Mouse (Mus musculus) activated CD4-positive, CD25-positive, alpha-beta regulatory T cell, adult 4 months (primary cell): Measurements from ENCODE around the gene Hist1h3e. TPM values are rescaled to one million over a fixed set of nuclear protein-coding genes. Genes with fewer than 3 reads are reported as not detected.

ENCODE experiments used
- ATAC-seq: one replicate; pipeline ENCODE4 v1.8.0; 2017
- polyA plus RNA-seq, 2 experiments: library from polyadenylated mRNA; unstranded; fragments of 100-300 nt; shearing (Covaris generic); gene quantifications; one replicate each; pipeline ENCODE4 v1.2.1; 2017

The Hist1h3e gene
- polyA plus RNA-seq, 2 experiments from 2014 or later: 0.86 to 1.6 TPM

- no peak for ATAC-seq
Measured at GRCm38 (mm10) chr13:23536076-23536822, 25.9 kb downstream of the Hist1h3e start.

- peak; percentile 65 for ATAC-seq
Measured at GRCm38 (mm10) chr13:23535137-23536075, 26.8 kb downstream of the Hist1h3e start, which contains the start of gene Hist1h3g. Gene Hist1h3g, plus strand, starts transcription at chr13:23535422.

- ATAC-seq: no peak
Measured at GRCm38 (mm10) chr13:23534368-23535131, 27.6 kb downstream of the Hist1h3e start.

- ATAC-seq: peak; percentile 24
Measured at GRCm38 (mm10) chr13:23533560-23534367, 28.4 kb downstream of the Hist1h3e start, which contains the start of gene Hist1h2af. Gene Hist1h2af, plus strand, starts transcription at chr13:23533906.

- no peak for ATAC-seq
Measured at GRCm38 (mm10) chr13:23532262-23533075, 29.7 kb downstream of the Hist1h3e start.

GRCm38 (mm10) chr13:23530901-23531875 is 31.0 kb downstream of the Hist1h3e start, which contains the start of gene Hist1h4h:
Gene Hist1h4h, plus strand, starts transcription at chr13:23531050.
- peak; percentile 77 for ATAC-seq

- ATAC-seq: peak; percentile 5
Measured at GRCm38 (mm10) chr13:23530181-23530900, 31.8 kb downstream of the Hist1h3e start.

- no peak for ATAC-seq
Measured at GRCm38 (mm10) chr13:23529480-23530165, 32.5 kb downstream of the Hist1h3e start.

- ATAC-seq: no peak
Measured at GRCm38 (mm10) chr13:23529005-23529404, 33.2 kb downstream of the Hist1h3e start.

- ATAC-seq: no peak
Measured at GRCm38 (mm10) chr13:23526312-23526711, 35.9 kb downstream of the Hist1h3e start.

- no peak for ATAC-seq
Measured at GRCm38 (mm10) chr13:23525901-23526300, 36.3 kb downstream of the Hist1h3e start.

GRCm38 (mm10) chr13:23524654-23525053 is 37.5 kb downstream of the Hist1h3e start:
- ATAC-seq: peak; percentile 48

GRCm38 (mm10) chr13:23523976-23524375 is 38.2 kb downstream of the Hist1h3e start:
- no peak for ATAC-seq

GRCm38 (mm10) chr13:23521703-23522102 is 40.5 kb downstream of the Hist1h3e start:
- ATAC-seq: no peak

- ATAC-seq: peak; percentile 14
Measured at GRCm38 (mm10) chr13:23519416-23519815, 42.8 kb downstream of the Hist1h3e start.

- ATAC-seq: peak; percentile 31
Measured at GRCm38 (mm10) chr13:23518885-23519284, 43.3 kb downstream of the Hist1h3e start.

- ATAC-seq: no peak
Measured at GRCm38 (mm10) chr13:23518295-23518603, 43.9 kb downstream of the Hist1h3e start.
